Mouse (Mus musculus) fat pad, adult 2 months (tissue): Measurements from ENCODE around the gene Amotl1.

ENCODE experiments used
- DNase-seq: peaks from one replicate; pipeline ENCODE4 v3.0.0-alpha.2; 2011; ENCODE audit warnings: low read depth, low spot score; ENCODE audit errors: extremely low read depth

Gene Amotl1

DNA sequence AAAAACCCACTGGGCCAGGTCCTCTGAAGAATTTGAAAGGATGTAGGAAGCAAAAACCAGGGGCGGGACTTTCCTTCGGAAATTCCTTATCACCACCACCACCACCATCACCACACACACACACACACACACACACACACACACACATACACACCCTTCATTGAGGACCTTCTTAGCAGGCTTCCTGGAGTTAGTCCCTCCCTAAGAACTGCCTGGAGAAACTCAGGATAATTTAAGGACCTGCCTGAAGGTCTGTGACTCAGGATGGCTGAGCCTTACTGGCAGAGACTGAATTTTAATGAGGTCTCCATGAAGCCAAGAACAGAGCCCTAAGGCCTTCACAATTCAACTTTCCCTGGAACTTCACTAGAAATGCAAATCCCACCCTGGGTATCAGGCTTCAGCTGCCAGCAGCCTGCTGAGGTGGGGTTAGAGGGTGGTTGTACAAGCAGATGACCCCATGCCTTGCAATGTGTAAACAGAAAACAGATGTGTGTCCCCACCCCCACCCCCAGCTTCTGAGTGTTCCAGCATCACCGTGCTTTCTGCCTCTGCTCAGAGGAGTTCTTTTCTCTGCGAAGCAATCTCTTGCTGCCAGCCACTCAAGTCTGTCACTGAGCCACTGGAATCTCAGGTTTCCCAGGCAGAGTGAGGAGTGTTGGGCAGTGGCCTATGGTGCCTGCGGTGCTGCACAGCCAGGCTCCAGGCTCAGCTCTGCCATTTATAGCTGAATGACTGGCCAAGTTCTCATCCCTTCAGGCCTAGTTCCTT lies 2.4 kb downstream of the Amotl1 start:
- no peak for DNase-seq

DNA sequence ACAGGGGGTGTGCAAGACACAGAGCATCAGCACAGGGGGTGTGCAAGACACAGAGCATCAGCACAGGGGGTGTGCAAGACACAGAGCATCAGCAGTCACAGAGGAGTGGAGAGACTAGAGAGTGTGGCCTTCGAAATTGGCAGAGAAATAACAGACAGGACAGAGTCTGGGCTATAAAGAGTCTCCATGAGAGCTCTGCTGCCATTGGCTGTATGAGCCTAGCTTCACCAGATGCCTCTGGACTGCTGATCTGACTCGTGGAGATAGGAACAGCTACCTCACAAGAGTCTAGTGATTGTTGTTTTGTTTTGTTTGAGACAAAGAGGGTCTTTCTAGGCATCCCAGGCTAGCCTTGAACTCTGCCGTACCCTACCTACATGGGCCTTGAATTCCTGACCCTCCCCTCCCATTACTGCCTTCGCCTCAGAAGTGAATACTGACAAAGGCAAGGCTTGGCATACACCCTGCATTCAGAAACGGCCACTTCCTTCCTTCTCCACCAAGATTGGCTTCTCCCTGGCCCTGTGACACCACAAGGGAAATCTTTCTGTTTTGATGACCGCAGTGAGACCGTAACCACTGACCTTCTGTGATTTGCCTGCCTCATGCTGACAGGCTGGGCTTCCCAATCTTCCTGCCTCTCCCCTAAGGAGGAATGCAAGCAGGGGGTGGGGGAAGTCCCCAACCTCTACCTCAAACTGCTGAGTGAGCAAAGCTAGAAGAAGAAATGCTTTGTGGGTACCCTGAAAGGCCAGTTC lies 3.4 kb downstream of the Amotl1 start:
- no peak for DNase-seq

DNA sequence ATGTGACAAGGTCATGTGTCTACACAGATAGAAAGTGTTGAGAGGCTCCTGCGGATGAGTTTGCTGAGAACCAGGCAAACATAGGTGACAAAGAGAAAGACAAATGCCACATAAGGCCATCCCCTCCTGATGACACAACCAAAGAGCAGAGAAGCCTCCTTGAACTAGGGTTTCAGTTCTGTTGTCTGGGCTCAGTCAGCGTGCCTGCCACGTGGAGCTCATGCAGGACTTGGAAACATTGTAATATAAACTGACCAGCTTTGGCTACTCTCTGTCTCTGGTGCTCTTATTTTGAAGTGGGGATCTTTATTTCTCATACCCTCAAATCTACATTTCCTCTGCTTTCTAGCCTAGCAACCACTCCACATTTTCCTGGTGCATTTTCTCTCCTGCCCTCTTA lies 8.6 kb downstream of the Amotl1 start:
- DNase-seq: no peak

DNA sequence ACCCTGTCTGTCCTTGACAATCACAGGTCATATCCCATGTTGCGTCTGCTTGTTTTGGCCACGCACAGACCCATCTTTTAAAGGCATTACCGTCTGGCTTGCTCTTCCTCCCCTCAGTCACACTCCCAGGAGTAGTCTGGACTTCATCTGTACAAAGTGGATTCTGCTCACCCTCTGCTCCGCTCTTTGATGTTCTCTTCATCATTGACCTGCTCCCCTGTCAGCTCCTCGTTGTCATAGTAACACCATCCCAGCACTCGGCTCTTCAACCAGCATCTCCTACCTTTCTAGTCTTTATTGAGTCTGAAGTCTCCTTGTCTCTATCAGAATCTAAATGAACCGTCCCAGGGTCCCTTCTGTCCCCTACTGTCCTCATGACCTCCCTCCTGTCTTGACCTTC lies 9.3 kb downstream of the Amotl1 start:
- DNase-seq: no peak

DNA sequence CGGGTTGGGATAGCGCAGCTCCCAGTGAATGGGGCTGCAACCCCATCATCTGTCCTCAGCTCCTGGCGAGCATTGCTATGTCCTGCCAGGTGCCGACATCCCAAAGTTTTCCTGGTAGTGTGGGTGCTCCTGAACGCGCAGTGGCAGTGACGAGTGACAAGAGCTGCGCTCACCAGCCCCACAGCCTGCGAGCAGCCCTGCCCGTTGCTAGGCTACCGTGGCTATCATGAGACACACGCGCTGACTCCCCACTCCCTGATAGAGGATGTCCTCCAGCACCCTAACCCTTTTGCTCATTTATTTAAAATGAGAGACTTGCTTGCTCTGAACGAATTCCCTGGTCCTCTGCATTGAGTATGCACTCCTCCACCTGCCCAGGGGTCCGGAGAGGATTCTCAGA lies 10.7 kb downstream of the Amotl1 start:
- DNase-seq: no peak

DNA sequence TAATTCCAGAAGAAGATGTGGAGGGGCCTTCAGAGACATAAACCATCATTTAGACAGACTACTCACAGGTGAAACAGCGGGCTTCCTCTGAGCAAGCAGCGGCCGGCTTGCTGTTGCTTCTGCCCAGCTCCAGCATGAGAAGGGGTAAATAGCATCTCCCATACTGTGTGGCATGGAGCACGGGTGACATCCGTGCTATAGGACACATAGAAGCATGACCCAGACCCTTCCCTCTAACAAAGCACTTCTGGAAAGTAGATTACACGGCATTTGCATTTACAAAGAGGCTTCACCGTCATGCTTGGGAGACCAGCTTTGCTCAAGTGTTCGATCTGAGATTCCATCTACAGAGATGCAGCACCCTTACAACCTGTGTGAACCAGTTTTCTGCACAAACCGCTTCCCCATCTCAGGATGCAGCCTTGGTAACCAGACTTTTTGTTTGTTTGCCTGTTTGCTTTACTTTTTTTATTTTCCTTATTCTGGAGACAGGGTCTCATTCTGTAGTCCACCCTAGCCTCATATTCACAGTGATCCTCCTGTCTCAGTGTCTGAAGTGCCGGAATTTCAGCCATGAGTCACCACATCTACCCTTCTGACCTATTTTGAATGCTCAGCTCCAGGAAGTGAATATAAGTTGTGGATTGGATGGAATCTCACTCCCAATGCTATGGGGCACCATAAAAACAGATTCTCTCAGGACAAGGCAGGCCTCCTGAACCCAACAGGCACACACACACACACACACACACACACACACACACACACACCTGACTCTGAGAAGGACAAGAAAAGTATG lies 12.3 kb downstream of the Amotl1 start:
- DNase-seq: no peak

DNA sequence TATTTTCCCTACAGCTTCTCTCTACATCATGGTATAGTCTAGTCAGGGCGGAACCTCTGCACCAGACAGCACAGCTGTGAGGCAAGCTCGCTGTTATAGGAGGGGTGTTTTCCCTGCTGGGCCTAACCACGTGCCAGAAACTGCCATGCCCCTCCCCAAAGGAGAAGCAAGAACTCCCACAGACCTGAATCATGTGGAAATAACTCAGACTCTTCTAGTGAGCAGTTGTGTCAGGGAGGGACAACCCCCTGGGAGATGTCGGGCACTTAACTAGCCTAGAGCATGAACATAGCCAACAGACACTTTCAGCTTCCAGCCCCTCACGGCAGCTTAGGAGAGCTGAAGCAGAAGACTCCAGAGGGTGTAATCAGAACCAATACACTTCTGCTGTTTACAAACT lies 13.1 kb downstream of the Amotl1 start:
- no peak for DNase-seq

DNA sequence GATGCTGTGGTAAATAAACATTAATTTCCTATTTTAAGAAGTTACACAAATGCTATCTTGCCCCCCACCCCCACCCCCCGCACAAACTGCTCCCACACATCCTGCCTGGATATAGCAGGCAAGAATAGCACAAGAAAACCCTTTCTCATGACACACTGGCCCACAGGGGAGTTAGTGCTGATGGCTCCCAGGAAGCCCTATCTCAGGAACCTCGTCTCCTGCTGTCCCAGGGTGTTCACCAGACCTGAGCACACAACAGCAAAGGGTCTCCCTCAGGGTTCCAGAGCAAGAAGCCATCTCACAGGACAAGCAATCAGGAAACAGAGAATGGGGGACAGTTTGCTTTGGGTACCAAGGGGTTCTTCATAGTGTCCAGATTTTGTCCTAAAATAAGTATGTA lies 17.3 kb downstream of the Amotl1 start:
- DNase-seq: no peak

DNA sequence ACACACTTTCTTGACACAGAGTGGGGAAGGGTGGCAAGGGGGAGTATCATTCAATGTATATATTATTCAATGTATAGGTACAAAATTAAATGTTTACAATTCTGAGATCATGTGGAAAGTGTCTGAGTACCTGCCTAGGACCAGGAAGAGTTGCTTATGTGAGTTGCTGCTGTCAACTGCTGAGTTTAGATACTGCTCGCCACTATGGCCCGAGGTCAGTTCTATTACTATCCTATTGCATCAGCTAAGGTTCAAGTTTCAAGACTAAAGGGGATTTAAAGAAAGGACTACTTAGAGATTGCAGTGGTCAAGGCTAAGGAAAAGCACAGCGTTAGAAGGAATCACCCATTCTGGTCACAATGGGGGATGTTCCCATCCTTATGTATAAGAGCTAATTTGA lies 18.9 kb downstream of the Amotl1 start:
- no peak for DNase-seq

DNA sequence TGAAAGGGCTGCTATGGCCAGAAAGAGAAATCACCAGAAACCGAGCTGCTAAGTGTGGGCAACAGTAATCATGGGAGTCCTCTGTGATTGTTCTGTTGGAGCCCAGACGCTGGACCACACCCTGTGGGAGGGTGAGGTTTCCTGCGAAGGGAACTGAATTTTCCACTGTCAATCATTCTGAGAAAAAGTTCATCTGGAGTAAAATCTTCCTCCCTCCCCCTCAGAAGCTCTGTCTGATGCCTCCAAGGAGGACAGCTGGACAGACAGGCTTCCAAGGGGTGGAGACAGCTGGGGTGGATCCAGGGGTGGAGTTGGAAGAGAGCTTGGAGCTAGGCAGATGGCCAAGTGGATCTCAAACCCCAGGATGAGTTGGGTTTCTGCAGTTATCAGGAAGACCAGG lies 19.8 kb downstream of the Amotl1 start:
- no peak for DNase-seq

DNA sequence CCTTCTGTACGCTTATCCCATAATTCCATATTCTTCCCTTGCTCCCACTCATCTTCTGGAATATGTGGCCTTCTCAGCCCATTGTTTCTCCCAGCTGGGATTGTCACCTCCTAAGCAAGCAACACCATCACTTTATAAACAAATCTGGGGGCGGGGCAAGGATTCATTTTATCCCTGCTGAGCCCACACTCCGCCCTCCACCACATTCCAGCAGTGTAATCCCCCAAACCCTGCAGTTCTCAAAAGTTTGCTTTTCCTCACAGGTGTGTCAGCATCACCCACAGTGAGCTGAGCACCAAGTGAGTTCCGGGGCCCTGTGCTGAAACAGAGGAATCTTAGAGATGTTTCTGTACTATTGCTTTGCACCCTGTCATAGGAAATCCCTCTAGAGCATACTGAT lies 20.9 kb downstream of the Amotl1 start:
- no peak for DNase-seq

DNA sequence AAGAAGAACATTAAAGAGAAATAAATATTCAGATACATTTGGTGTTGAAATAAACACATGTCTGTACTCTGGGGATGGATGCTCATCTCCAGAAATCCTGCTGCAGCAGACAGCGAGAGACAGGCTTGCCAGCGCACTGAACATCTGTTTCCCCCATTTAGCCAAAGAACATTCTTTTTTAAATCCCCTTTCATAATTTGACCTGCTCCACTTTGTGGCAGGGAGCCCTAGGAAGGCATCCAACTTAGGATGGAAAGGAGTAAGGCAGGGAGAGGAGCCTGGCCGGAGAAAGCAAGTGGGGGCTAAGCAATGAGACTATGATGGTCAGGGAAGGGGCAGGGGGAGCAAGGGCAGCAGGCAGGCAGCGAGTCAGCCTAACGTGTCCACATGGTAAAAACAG lies 21.6 kb downstream of the Amotl1 start:
- no peak for DNase-seq

DNA sequence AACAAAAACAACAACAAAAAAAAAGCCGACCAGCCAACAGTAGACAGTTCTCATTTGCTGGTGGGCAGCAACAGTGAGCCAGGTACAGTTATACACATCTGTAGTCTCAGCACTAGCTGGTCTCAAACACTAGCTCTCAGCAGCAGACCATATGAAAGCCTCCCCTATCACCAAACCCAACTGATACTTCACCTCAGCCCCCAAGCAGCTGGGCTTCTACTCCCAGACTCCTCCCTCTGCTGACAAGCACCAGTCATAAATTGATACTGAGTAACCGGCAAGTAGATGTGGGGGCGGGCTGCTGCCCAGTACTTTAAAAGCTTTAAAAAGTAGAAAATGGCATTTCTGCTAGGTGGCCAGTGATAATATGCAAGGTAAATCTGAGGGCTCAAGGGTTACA lies 22.0 kb downstream of the Amotl1 start:
- no peak for DNase-seq

DNA sequence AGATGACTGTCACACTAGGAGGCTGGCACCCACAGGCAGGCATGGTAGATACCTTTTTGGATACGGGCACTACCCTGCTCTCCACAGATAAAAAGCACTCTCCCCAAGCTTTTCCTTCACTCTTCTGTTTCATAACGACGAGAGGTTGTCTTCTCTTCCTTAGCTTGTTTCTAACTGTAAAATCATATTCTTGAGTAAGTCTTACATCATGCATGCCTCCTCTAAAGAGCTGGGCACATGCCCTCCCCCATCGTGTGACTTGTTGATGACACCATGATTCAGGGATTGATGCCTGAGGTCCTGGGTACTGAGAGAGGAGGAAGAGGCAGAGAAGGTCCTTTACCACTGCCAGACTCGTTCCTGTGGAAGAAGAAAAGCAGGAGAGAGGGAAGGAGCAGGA lies 24.7 kb downstream of the Amotl1 start:
- DNase-seq: no peak

DNA sequence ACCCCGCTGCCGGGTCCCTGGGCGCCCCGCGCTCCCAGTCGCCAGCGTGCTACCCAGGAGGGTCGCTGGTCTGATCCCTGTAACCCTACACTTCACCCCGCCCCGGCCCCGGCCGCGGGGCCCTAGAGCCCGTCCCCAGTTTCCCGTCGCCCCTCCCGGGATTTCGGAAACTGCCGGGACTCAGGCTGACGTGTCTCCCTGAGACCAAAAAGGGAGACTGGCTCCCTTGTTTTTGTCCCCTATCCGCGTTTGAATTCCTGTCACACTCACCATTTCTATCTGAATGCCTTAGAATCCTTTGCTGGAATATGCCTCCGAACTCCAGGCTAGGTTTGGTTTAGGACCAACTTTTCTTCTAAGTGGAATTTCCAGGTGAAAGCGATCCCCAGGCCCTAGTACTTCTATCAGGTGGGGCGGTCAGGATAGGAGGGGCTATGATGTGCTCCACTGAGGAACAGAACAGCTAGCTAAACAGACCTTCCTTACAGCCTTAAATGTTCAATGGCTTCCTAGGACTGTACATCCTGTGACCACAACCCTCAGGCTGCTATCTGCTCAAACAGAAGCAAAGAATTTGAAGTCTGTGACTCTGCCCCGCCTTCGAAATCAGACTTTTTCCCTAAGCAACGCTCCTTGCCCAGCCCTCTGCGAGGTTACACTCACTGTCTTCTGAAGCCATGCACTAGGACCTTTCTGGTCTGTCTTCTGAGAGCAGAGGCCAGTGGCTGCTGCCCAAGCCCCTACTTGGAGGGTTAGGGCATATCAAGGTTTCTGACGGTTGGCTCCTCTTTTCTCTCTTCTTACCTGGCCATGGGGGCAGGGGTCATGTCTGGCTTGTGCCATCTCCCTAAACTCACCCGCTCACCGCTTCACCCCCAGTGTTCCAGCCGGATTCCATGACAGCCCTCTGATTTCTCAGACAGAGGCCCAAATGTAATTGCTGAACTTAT lies 29.6 kb downstream of the Amotl1 start:
- no peak for DNase-seq

DNA sequence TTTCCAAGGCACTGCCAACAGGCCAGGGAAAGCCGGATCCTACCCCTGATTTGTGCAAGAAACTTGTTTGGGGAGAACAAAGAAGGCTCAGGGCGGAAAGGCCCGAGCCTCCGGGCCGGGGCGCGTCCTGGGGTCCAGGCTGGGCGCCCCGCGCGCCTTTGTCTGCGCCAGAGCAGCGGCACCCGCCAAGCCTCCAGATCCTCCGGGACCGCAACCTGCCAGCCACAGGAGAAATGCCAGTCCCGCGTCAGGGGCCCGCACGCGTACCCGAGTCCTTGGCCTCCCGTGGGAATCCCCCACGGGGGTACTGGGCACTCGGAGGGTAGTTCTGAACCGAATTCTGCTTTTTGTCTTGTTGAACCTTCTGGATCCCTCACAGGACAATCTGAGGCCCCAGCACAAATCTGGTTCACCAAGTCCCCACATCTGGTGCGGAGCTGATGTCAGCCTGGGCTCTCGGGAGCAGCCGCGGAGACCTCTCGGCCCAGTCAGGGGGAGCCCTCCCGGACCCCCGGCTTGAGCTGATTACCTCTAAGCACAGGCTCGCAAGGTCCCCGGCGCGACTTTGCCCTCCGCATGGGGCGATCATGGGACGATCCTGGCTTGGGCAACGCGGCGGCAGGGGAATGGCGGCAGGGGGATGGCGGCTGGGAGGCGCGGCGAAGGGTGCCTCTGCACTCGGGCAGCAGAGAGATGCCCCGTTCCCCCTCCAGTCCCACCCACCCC lies 30.5 kb downstream of the Amotl1 start:
- DNase-seq: no peak

DNA sequence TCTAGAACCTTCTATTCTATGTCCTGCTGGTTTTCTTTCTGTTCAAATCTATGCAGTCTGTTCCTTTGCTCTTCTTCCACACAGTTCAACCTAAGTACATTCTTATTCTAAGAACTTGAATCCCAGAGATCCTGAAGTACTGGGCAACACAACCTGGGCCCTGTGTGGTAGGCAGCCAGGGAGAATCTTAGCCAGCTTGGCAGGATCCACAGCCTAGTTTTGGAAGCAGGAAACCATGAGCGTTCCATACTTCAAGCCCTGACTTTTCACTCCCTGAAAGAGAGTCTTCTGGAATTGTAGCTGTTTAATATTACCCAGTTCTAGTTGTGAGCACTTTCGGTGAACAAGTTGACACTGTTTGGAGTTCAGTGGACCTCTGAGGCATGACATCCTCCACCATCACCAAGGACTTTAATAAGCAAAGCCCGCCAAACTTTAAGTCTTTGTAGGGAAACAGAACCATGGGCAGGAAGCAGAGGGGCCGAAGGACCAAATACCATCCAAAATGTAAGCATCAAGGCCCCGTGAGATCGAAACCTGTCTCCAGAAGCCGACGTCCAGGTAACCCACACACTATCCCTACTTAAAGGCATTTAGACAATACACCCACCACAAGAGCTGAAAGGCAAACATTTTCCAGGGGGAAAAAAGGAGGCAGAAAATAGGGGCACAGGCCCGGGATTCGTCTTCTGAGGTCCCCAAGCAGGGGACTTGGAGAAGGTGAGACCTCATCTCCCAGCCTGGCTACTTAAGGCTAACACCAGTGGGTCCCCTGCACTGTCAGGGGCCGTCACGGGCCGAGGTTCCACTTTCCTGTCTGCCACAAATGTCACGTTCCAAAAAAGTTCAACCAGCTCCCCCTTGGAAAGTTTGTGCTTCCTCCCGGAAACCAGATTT lies 31.3 kb downstream of the Amotl1 start:
- no peak for DNase-seq

DNA sequence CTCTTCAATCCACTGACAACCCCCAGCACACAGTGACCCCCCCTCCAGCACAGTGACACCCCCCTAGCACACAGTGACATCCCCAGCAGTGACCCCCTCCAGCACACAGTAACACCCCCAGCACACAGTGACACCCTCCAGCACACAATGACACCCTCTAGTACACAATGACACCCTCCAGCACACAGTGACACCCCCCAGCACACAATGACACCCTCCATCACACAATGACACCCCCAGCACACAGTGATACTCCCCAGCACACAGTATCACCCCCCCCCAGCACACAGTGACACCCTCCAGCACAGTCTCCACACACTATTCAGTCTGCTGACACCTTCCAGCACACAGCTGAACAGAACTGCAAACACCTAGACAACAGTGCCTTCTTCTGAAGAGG lies 32.3 kb downstream of the Amotl1 start:
- no peak for DNase-seq

DNA sequence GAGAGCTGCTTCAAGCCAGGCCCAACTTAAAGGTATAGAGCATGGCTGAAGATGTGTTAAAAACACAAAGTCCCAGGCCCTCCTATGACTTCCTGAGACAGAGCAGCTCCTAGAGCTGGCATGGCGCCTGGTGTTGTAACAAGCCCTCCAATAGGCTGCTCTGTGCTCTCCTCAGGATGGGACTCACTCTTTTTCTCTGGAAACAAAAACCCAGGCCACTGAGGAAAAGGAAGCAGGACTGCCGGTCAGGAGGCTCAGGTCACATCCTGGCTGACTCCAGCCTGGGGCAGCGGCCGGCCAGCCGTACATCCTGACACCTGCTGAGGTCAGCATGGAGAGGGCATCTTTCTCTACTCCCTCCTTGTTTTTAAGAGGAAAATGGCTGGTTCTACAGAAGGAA lies 36.3 kb downstream of the Amotl1 start:
- no peak for DNase-seq
